Mouse (Mus musculus) naive thymus-derived CD4-positive, alpha-beta T cell, adult 2 months (primary cell): ENCODE measurements around the gene Hsd3b2.
"Not testable (repeated sequence)": the region's sequence is repeated elsewhere in the genome, so short reads cannot be mapped to it uniquely, and the experiment has no call there.

Experiments used
- DNase-seq: peaks from one replicate; pipeline ENCODE4 v3.0.0-alpha.2; 2011; ENCODE audit warnings: low read depth

Hsd3b2 gene

GRCm38 (mm10) chr3:98724376-98724775, at the start of gene Hsd3b2:
Hsd3b2 (minus strand) TSS chr3:98724543.
- no peak for DNase-seq

GRCm38 (mm10) chr3:98764155-98764554, 39.8 kb upstream of the Hsd3b2 start:
- no peak for DNase-seq

- no peak for DNase-seq
Measured at GRCm38 (mm10) chr3:98756836-98757235, 32.5 kb upstream of the Hsd3b2 start.

GRCm38 (mm10) chr3:98752171-98752570, 27.8 kb upstream of the Hsd3b2 start:
- no peak for DNase-seq

- not testable (repeated sequence) for DNase-seq
Measured at GRCm38 (mm10) chr3:98741043-98741442, 16.7 kb upstream of the Hsd3b2 start.

- no peak for DNase-seq
Measured at GRCm38 (mm10) chr3:98734340-98734739, 10.0 kb upstream of the Hsd3b2 start.

- DNase-seq = no peak
Measured at GRCm38 (mm10) chr3:98733724-98734123, 9.4 kb upstream of the Hsd3b2 start.

GRCm38 (mm10) chr3:98726281-98726680, 1.9 kb upstream of the Hsd3b2 start:
- DNase-seq = no peak

- DNase-seq = no peak
Measured at GRCm38 (mm10) chr3:98720740-98721139, 3.6 kb downstream of the Hsd3b2 start.

- DNase-seq = no peak
Measured at GRCm38 (mm10) chr3:98682401-98682800, 41.9 kb downstream of the Hsd3b2 start.

- no peak for DNase-seq
Measured at GRCm38 (mm10) chr3:98680786-98681185, 43.6 kb downstream of the Hsd3b2 start.
